Mouse (Mus musculus) megakaryocyte, embryonic 14.5 days (primary cell): ENCODE measurements at regions not wholly inside any gene's neighbourhood (a gene's known extent, or its start where the extent isn't known, plus 50 kb on each side); places are given as distances from the start of the nearest gene placed in this dataset.

ENCODE experiments used
- FLI1 ChIP-seq: IDR thresholded peaks from 2 replicates; pipeline ENCODE4 v1.6.1; 2012; ENCODE audit warnings: low read length, inconsistent platforms, mixed read lengths
- GATA1 ChIP-seq: IDR thresholded peaks from 3 replicates; pipeline ENCODE4 v1.6.1; 2012; ENCODE audit warnings: mixed read lengths, low read length, inconsistent platforms, borderline replicate concordance

- no peak for TF ChIP-seq GATA1
- TF ChIP-seq FLI1: no peak
These were observed 91.6 kb downstream of the Nuf2 start for GRCm38 (mm10) chr1:169439621-169440020.
